Mouse (Mus musculus) adrenal gland, adult (tissue): ENCODE results near the gene Ccdc84.
"Not testable (repeated sequence)": the region's sequence is repeated elsewhere in the genome, so short reads cannot be mapped to it uniquely, and the experiment has no call there.

Source experiments
- DNase-seq, 2 experiments: peaks; one replicate each; pipeline ENCODE4 v3.0.0; 2022 to 2023; ENCODE audit warnings: low spot score in 1 of 2; ENCODE audit not compliant: inconsistent age in 2 of 2

The Ccdc84 gene

GRCm38 (mm10) chr9:44373386-44373785 is 45.0 kb downstream of the Ccdc84 start:
- peak in 1 of 2 experiments; percentile 68 for DNase-seq

DNA sequence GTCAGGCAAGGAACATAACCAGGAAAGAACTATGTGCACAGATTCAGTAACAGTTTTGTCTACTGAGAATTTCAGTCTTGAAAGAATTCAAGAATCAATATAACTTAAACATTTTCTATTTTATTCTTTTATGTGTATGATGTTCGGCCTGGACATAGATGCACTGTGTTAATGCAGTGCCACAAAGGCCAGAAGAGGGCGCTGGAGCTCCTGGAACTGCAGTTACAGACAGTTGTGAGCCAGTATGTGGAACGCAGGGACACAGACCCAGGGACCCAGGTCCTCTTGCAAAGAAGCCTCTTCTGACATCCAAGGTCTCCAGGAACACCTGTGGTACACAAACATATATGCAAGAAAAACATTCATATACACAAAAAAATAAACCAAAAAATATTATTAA is 53.9 kb downstream of the Ccdc84 start:
- DNase-seq: peak in 1 of 2 experiments; percentile 63

GRCm38 (mm10) chr9:44361931-44362330 is 56.4 kb downstream of the Ccdc84 start:
- not testable (repeated sequence) for DNase-seq

GRCm38 (mm10) chr9:44361190-44361917 is 57.0 kb downstream of the Ccdc84 start, which contains the start of gene Vps11:
TSS of gene Vps11 (minus strand) at chr9:44361670.
- DNase-seq: peak; percentile 96 to 98
